Mouse (Mus musculus): Measurements from ENCODE around the gene Gpr141.
"Not testable (repeated sequence)": the region's sequence is repeated elsewhere in the genome, so short reads cannot be mapped to it uniquely, and the experiment has no call there.

Gene Gpr141

DNA sequence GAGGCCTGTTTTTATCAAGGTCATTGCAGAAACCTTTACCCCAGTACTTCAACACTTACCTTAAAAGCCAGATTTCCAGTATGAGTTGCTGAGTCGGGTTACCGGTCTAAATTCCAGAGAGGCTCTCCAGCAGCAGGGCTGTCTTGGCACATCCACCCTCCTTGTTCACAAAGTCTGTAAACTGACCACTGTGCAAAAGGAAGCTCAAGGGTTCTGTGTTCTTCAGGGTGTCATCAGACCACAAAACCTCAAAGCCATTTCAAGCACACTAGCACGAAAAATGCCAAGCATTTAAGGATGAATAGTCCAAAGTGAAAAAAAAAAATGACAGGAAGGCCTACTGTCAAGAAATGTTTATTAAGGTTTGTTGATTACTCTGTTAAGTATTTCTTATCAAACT, at the start of gene Gpr141:
Gpr141 (minus strand) TSS at position 187 of the 400 bp plus-strand sequence.
- DNase-seq (ENCODE audit: low spot score) = no peak

DNA sequence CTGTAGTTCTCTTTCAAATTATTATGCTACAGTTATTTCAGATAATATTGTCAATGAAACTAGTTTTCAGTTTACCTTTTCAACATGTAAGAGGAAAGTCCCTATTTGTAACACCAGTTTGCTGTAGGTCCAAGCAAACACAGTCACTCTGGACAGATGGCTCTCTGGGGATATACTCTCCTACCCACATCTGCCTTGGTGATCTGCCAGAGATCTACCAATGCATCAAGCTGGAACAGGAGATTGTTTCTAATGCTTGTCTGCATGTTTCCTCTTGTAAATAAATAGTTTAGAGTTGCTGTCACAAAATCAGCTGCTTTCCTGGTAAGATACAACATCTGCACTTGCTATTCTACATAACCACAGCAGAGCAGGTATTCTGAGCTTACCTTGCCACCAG, 40.2 kb upstream of the Gpr141 start:
- DNase-seq (ENCODE audit: low spot score) = no peak

DNA sequence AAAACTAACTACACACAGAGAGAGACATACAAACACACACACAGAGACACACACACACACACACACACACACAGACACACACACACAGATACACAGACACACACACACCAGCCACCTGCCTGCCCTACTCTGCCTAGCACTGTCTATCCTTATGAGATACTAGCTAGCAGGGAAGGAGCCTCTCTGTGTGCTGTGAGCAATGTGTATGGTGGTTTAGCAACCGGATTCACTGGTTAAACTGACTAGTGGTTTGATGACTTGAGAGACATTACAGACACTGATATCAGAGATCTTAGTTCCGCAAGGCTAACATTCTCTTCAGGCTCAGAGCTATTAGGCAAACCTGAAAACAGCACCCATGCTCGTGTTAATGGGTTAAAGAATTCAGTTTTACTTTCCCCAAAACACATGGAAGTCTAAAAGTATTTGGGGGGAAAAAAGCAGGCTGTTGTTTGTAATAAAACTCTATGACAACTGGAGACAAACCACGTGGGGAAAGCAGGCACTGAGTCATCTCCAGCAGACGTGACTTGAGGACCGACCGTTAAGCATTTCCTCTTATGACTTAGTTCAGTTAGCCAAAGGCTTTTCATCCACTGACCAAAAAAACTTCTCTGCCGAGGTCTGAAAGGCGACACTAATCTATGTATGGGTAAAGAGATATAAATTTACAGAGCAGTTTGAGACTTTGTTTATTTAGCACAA, 30.7 kb upstream of the Gpr141 start:
- no peak for DNase-seq (ENCODE audit: low spot score)

DNA sequence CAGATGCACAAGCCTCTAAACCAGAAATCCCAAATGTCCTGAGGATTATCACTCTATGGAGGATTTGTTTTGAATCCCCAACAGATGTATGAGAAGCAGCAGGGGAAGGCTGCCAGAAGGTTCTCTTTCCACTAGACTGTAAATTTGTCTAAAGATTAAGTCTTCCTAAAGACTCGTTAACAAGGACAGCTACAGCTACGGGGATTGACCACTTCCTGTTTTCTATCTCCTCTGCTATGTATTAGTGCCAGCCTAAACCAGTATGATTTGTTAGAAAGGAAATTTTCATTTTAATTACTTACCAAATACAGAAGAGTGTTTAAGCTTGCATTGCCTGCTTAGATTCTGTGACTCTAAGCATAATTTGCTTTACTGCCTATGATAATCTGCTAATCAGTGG, 30.0 kb upstream of the Gpr141 start:
- DNase-seq (ENCODE audit: low spot score) = no peak

DNA sequence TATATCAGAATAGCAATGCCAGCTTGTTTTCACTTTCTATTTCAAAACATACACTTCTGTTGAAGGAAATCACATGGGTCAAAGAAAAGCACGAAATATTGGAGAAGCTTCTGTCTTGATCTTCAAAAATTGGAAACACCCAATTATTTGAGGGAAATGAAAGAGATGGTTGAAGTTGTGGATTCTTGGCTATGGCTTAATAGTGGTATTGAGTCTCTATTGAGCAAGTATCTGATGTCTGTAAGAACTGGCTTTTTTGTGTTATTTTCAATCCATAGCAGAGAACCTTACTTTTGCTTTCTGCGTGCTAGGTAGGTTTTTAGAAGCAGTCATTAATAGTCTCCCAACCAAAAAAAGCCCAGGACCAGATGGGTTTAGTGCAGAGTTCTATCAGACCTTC, 19.4 kb upstream of the Gpr141 start:
- DNase-seq (ENCODE audit: low spot score) = no peak

DNA sequence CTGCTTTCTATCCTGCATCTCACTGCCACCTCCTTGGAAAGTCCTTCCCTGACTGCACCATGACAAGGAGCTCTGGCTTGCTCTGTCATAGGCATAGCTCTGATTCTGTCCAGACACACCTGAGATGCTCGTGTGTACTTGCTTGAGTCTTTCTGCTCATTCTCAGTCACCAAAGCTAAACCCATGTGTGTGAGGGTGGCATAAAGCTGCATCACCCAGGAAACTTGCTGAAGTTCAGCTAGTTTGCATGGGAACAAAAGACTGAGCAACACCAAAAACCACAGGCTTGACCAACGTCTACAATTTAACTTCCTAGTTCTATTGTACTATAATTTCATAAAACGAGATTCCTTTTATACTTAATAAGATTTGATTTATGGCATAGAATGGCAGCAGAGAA, 18.6 kb upstream of the Gpr141 start:
- no peak for DNase-seq (ENCODE audit: low spot score)

DNA sequence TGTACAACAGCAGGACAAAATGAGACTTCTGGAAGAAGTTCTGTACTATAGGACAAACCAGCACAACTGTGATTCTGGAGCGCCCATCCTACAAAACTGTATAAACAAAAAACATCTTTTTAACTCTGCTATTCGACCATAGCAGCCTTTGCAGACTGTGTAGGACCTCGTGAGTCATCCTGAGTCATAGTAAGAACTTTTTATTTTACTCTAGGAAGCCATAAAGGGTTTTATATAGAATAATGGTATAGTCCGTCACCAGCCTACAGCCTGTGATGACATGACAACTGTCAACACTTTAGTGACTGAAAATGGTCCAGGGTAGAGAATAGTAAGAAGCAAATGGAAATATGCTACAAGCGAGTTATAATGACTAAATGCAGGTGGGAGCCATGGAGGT, 17.6 kb upstream of the Gpr141 start:
- no peak for DNase-seq (ENCODE audit: low spot score)

DNA sequence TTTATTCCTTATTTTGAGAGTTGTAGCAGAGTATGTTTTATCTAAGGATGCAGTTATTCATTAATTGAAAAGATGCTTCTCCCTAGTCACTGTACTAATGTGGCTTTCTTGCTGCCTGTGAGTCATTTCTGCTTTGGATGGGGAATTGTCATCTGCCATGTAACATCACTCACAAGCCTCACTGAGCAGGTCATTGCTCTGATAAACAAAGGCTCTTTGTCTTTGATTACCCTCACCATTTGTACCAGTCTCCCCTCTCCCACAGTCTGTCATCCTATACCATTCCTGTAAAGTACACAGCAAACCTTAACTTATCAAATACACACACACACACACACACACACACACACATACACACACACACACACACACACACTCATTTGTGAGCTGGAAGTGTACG, 16.1 kb upstream of the Gpr141 start:
- no peak for DNase-seq (ENCODE audit: low spot score)

DNA sequence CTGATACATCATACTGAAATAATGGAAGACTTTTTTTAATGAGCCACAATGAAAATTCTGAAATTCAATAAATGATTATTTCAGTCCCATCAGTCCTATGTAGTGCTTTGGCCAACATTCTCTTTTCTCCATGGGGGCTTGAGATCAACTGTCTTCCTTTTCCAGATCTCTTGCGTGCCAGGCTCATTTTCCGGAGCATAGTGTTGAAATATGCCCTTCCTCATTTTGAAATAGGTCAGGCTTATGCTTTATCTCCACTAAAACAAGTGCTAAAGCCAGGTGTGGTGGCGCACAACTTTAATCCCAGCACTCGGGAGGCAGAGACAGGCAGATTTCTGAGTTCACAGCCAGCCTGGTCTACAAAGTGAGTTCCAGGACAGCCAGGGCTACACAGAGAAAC, 6.5 kb upstream of the Gpr141 start:
- no peak for DNase-seq (ENCODE audit: low spot score)

DNA sequence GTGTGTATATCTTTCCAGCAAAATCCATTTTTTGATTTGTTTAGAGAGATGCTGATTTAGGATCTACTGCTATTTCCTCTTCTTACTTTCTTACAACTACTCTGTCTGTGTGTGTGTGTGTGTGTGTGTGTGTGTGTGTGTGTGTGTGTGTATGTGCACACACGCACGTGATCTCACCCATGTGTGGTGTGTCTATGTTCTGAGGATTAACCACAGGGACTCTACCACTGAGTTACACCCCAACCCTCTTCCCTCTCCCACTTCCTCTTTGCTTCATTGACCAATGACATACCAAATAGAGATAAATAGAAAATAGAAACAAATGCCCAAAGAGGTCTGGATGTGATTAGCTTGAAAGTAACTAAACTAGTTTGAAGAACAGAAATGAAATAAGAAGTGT, 4.0 kb upstream of the Gpr141 start:
- DNase-seq (ENCODE audit: low spot score) = no peak

DNA sequence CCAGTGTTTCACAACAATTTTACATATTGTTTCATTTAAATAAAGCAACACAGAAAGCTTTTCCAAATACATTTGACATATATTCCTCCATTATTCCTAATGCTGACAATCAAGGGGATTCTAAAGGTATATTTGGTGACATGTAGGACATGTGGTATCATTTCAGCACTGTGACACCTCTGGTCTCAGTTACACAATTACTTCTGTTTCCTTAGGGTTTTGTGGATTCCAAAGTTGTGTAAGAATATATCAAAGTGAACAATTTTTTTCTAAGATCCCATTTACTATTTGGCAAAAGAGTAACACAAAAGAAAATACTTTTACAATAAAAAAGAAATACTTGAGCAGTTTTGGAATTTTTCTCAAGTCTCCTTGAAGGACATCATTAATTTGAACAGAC, 2.4 kb downstream of the Gpr141 start:
- no peak for DNase-seq (ENCODE audit: low spot score)

DNA sequence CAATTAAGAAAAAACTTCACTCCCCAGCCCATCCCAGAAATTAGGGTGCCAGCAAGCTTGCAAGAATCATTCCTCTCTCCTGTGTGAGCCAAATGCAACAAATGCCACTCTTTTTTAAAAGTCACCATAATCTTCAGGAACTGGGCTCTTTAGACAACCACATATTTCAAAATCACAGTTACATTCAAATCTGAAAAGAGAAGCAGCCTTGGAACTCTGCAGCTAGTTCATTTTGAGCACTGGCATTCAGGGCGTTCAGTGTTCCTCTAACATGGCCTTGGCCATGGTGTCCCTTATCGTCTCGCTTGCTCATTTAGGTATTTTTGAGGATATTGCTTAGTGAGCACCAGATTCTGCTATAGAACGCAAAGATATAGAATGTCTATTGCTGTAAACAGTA, 4.1 kb downstream of the Gpr141 start:
- DNase-seq (ENCODE audit: low spot score) = no peak

DNA sequence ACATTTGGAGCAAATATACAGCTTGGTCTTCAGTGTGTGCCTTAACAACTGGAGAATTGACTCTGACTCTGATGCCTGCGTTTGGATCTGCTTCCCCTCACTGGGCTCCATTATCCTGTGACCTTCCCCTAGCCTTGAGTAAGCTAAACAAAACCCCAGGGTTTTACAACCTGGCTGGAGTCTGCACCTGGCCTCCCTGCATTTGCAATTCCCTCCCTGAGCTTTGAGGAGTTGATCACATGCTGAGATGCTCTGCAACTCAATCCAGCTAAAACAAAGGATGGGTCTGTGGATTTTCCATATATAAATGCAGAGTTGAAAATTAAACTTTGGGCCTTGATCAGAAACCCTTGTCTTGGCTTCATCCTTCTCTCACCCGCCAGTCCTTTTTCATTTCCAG, 4.8 kb downstream of the Gpr141 start:
- no peak for DNase-seq (ENCODE audit: low spot score)

DNA sequence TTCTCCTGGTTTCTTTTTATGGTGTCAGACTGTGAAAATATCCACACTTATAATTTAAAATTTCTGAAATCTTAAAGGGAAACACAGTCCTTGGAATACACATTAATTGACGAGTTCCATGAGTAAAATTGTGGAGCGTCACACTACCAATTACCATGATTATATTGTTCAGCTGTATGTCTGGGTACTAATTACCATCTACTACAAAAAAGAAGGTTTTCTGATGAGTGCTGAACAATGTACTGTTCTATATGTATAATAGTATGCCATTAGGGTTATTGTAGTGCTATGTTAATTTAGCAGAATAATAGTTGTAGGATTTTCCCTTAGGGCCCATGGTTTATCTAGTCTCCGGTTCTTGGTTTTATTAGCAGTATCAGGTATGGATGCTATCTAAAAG, 29.1 kb downstream of the Gpr141 start:
- no peak for DNase-seq (ENCODE audit: low spot score)

DNA sequence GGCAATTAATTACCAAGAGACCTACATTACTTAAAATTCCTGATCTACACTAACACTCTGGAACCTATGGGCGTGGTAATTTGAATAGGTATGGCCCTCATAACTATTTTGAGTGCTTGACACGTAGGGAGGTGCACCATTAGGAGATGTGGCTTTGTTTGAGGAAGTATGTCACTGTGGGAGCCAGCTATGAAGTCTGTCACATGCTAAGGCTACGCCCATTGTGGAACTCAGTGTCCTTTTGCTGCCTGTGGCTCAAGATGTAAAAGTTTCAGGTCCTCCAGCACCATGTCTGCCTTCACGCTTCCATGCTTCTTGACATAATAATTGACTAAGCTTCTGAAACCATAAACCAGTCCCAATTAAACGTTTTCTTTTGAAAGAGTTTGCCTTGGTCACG, 29.6 kb downstream of the Gpr141 start:
- no peak for DNase-seq (ENCODE audit: low spot score)

DNA sequence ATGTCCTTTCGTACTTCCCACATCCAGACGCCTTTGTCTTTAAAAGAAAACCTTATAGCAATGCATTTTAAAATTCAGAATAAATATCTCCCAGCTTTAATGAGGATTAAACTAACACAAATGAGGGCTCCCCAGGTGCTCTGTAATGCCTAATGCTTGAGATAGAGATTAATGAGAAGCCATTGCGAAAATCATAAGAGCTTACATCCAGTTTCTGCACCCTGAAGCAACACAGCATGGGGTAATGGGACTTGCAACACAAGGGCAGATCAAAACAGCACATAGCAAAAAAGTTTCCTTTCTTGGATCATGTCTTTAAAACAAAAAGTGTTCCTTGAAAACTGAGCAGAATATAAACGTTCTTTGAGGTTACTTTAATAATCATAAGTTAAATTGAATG, 30.3 kb downstream of the Gpr141 start:
- DNase-seq (ENCODE audit: low spot score) = no peak

DNA sequence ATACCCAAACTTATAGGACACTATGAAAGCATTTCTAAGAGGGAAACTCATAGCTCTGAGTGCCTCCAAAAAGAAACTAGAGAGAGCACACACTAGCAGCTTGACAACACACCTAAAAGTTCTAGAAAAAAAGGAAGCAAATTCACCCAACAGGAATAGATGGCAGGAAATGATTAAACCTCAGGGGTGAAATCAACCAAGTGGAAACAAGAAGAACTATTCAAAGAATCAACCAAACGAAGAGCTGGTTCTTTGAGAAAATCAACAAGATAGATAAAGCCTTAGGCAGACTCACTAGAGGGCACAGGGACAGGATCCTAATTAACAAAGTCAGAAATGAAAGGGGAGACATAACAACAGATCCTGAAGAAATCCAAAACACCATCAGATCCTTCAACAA, 36.1 kb downstream of the Gpr141 start:
- DNase-seq (ENCODE audit: low spot score) = not testable (repeated sequence)

DNA sequence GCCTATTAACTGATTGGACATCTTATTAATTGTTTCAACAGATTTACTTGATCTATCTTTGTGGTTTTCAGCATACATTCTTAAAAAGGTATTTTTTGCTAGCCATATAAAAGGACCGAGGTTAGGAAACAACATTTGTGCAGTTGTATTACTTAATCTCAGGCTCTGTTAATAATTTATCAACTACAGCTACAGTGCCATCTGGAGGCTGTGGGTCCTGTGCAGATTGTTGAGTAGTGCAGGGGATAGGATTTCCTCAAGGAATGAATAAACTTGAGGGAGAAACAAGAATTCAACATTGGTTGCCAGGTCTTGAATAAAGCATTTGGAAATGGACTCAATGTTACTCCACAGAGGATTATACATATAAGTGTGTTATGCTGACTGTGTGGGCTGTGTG, 53.9 kb downstream of the Gpr141 start:
- DNase-seq (ENCODE audit: low spot score) = no peak

DNA sequence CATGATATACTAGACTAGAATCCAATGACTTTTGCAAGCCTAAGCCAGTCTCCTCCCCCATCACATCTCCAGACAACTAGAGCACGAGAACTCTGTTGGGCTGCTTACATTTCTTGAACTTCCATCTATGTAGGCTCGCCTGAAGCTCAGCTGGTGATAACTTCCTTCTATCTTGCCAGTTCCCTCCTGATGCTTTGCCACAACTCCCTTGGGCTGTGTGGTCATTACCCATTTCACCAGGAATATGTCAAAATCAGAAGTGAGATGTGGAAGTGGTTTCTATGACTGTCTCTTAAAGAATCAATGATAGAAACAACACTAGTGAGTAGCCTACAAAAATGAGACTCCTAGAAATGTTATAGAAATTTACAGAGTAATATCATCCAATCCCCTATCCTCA, 56.9 kb downstream of the Gpr141 start:
- DNase-seq (ENCODE audit: low spot score) = no peak

DNA sequence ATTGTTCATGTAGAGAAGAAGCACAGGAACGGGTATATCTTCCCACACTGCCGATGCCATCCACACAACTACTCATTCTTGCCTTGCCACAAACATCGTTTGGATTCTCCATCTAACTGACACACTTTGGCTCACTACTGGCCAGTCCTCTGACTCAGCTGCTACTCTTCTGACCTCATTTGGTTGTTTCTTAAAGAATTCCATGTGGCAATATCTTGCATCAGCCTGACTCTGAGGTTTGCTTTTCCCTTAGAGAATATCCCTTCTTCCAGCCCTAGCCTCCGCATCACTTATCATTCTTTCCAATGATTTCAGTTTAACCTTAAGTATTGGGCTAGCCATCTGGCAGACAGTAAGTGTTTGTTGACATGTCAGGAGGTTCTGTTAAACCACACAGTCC, 59.8 kb downstream of the Gpr141 start:
- no peak for DNase-seq (ENCODE audit: low spot score)

DNA sequence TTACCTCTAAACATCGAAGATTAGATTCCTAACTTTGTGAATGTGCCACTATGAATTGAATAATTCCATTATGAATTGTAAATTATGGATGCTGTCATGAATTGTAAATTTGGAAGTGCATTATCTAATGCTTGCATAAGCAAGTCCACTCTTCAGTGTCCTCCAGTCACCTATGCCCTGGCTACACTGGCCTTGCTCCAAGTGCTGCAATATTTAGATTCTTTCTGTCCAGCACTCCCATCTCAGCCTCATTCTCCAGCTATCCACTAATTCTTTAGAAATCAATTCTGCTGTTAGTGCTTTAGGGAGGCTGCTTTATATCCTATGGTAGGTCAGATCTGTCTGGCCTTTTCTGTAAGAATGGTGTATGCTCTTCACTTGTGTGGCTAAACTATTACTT, 60.8 kb downstream of the Gpr141 start:
- no peak for DNase-seq (ENCODE audit: low spot score)

DNA sequence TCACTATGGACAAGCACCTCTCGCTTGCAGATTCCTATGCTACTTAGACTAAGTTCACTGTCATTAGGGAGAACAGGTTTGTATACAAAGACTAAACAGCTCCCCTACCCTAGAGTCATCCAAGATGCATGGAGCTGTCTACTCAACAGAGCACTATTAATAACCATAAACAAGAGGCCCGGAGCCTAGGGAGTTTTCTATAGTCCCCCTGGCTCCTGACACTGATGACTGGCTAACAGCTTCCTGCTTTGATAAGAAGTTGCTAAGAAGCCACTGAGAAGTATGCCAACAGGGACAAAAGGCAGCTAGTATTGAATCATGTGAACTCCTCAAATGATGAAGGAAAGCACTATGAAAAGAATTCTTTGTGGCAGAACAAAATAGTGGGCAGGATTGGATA, 78.3 kb downstream of the Gpr141 start:
- DNase-seq (ENCODE audit: low spot score) = no peak

DNA sequence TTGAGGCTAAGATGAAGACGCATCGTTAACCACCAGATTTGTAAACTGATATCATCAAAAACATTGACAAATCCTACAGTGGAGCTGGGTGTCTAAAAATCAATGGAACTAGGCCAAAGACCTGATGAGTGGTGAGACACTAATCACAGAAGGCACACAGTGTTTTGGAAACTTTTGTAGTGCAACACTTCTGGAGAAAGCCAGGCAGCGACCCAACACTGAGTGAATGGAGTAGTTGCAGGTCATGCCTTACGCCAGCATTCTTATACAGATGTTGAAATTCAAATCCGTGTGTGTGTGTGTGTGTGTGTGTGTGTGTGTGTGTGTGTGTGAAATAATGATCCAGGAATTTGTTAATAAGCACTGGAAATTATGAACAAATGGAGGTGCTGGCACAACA, 79.5 kb downstream of the Gpr141 start:
- DNase-seq (ENCODE audit: low spot score) = no peak

DNA sequence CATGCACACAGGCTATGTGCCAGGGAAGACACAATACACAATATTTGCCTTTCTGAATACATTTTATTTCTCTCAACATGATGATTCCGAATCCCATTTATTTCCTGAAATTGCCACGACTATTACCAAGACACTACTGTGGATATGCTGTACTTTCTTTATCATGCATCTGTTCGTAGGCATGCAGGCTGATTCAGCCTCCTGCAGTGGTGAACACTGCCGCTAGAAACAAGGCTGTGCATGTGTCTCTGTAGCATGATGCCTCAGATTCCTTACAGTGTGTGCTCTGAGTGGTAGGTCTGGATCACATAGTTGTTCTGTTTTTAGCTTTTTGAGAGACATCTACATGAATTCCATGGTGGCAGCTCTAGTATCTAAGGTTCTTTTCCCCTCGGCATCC, 89.5 kb downstream of the Gpr141 start:
- DNase-seq (ENCODE audit: low spot score) = no peak

DNA sequence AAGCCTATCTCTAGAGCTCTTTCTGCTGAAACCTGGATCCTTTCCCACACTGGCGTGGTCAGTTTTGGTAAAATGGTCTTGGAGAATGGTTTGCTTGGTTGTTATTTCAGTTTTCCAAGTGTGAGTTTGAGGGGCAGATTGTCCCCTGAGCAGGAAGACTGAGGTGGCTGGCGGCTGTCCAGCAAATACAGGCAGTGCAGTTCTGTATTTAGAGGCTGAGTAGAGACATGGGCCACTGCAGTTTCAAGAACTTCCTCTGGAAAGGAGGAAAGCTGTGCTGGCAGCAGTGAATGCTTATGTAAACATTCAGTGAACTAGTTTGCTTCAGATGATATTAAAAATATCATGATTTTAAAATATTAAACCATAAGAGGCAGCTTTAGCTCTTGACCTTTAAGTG, 93.2 kb downstream of the Gpr141 start:
- DNase-seq (ENCODE audit: low spot score) = no peak
